Mouse (Mus musculus): ENCODE measurements around the gene Nckap5l. TPM values are rescaled to one million over a fixed set of nuclear protein-coding genes. Genes with fewer than 3 reads are reported as not detected.

Nckap5l gene
- polyA plus RNA-seq, 1 experiment from 2014 or later = 9.2 TPM

DNA sequence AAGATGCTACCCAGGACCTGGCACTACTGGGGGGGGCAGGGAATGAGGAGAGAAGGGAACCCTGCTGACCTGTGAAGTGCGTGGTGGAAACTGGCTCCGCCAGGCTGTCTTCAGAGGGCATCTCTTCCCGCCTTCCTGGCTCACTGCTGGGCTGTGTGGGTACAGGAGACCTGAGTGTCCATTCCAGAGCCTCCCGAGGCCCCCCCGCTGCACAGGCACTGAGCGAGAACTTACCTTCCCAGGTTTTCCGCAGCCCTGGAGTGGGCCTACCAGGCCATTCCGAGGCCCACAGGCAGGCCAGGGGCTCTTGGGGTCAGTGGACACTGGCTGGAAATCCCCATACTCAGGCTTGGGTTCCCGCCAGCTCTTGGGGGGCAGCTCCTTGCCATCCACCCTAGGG, 33.7 kb downstream of the Nckap5l start:
- no peak overlapping the region for H3K4me2 ChIP-seq (ENCODE audit: low read length)
- no peak overlapping the region for H3K9ac ChIP-seq (ENCODE audit: low read length)
- H3K27me3 ChIP-seq (ENCODE audit: control insufficient read depth, insufficient read depth, low read length) = no peaks in the 10 kb centered on the region
- no peak for ATAC-seq (ENCODE audit: insufficient number of reproducible peaks, insufficient read depth, low FRiP score, low read depth)
- H3K9me3 ChIP-seq (ENCODE audit: control insufficient read depth, low read length) = no peaks in the 10 kb centered on the region
- H3K27ac ChIP-seq (replicated peaks in 1 of 2; ENCODE audit: control insufficient read depth in 1 of 2, insufficient read depth in 1 of 2, low read depth in 2 of 2, low read length in 2 of 2) = no peak overlapping the region
- H3K36me3 ChIP-seq (ENCODE audit: control insufficient read depth, insufficient read depth, low read length) = peaks cover 77% of the 10 kb centered on the region
- peaks cover 10 to 12% of the 10 kb centered on the region in 2 experiments for H3K4me1 ChIP-seq (ENCODE audit: control insufficient read depth in 2 of 2, insufficient read depth in 2 of 2, low read length in 2 of 2)
- WGBS = 93% methylated on average over 9 of the region's 9 CpGs
- no peak overlapping the region for H3K4me3 ChIP-seq (ENCODE audit: control insufficient read depth in 1 of 2, insufficient read depth in 1 of 2, low read depth in 1 of 2, low read length in 2 of 2)

GRCm38 (mm10) chr15:99423131-99423530, 34.4 kb downstream of the Nckap5l start:
- H3K4me2 ChIP-seq (ENCODE audit: low read length) = no peak overlapping the region
- H3K4me1 ChIP-seq (ENCODE audit: control insufficient read depth in 2 of 2, insufficient read depth in 2 of 2, low read length in 2 of 2) = peaks cover 5 to 9% of the 10 kb centered on the region in 2 experiments
- H3K36me3 ChIP-seq (ENCODE audit: control insufficient read depth, insufficient read depth, low read length) = peaks cover 69% of the 10 kb centered on the region
- no peak overlapping the region for H3K9ac ChIP-seq (ENCODE audit: low read length)
- H3K27me3 ChIP-seq (ENCODE audit: control insufficient read depth, insufficient read depth, low read length) = no peaks in the 10 kb centered on the region
- no peak overlapping the region for H3K4me3 ChIP-seq (ENCODE audit: control insufficient read depth in 1 of 2, insufficient read depth in 1 of 2, low read depth in 1 of 2, low read length in 2 of 2)
- H3K9me3 ChIP-seq (ENCODE audit: control insufficient read depth, low read length) = no peaks in the 10 kb centered on the region
- no peak for ATAC-seq (ENCODE audit: insufficient number of reproducible peaks, insufficient read depth, low FRiP score, low read depth)
- 88% methylated on average over 9 of the region's 10 CpGs for WGBS
- no peak overlapping the region for H3K27ac ChIP-seq (replicated peaks in 1 of 2; ENCODE audit: control insufficient read depth in 1 of 2, insufficient read depth in 1 of 2, low read depth in 2 of 2, low read length in 2 of 2)

GRCm38 (mm10) chr15:99422551-99422950, 35.0 kb downstream of the Nckap5l start:
- Histone ChIP-seq H3K4me3 (ENCODE audit: control insufficient read depth in 1 of 2, insufficient read depth in 1 of 2, low read depth in 1 of 2, low read length in 2 of 2) (no peak overlapping the region), H3K9me3 (ENCODE audit: control insufficient read depth, low read length) (no peaks in the 10 kb centered on the region), H3K27me3 (ENCODE audit: control insufficient read depth, insufficient read depth, low read length) (no peaks in the 10 kb centered on the region), H3K4me1 (ENCODE audit: control insufficient read depth in 2 of 2, insufficient read depth in 2 of 2, low read length in 2 of 2) (peaks cover 8 to 9% of the 10 kb centered on the region in 2 experiments), H3K9ac (ENCODE audit: low read length) (peak overlapping the region; percentile 8; the same call in 1 of the 2 replicates), H3K4me2 (ENCODE audit: low read length) (no peak overlapping the region), H3K27ac (replicated peaks in 1 of 2; ENCODE audit: control insufficient read depth in 1 of 2, insufficient read depth in 1 of 2, low read depth in 2 of 2, low read length in 2 of 2) (no peak overlapping the region), H3K36me3 (ENCODE audit: control insufficient read depth, insufficient read depth, low read length) (peaks cover 63% of the 10 kb centered on the region)
- ATAC-seq (ENCODE audit: insufficient number of reproducible peaks, insufficient read depth, low FRiP score, low read depth) = no peak
- 91% methylated on average over 23 of the region's 23 CpGs for WGBS

DNA sequence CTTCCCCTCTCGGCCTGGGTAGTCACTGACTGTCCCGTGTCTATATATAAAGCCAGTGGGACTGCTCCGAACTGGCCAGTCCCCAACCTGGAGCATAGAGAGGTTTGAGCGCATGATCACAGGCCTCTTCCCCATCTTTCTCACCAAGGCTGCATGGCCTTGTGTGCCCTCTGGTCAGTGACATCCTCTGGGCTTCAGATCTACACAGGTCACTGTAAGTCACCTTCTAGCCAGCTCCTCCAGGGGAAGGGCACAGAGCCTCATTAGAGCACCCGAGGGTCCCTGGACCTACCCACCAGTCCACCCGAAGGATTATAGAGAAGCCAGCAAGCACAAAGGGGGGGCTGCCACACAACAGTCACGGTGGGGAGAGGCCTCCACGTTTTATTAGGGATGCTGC, 35.9 kb downstream of the Nckap5l start:
- no peak overlapping the region for H3K9ac ChIP-seq (ENCODE audit: low read length)
- H3K4me2 ChIP-seq (ENCODE audit: low read length) = no peak overlapping the region
- peaks cover 9 to 12% of the 10 kb centered on the region in 2 experiments for H3K4me1 ChIP-seq (ENCODE audit: control insufficient read depth in 2 of 2, insufficient read depth in 2 of 2, low read length in 2 of 2)
- no peak for ATAC-seq (ENCODE audit: insufficient number of reproducible peaks, insufficient read depth, low FRiP score, low read depth)
- H3K9me3 ChIP-seq (ENCODE audit: control insufficient read depth, low read length) = no peaks in the 10 kb centered on the region
- H3K27me3 ChIP-seq (ENCODE audit: control insufficient read depth, insufficient read depth, low read length) = no peaks in the 10 kb centered on the region
- H3K36me3 ChIP-seq (ENCODE audit: control insufficient read depth, insufficient read depth, low read length) = peaks cover 55% of the 10 kb centered on the region
- no peak overlapping the region for H3K4me3 ChIP-seq (ENCODE audit: control insufficient read depth in 1 of 2, insufficient read depth in 1 of 2, low read depth in 1 of 2, low read length in 2 of 2)
- H3K27ac ChIP-seq (replicated peaks in 1 of 2; ENCODE audit: control insufficient read depth in 1 of 2, insufficient read depth in 1 of 2, low read depth in 2 of 2, low read length in 2 of 2) = peak overlapping the region; percentile 76 to 90; a peak in 3 of 4 replicates
- WGBS = 75% methylated on average over 8 of the region's 8 CpGs

DNA sequence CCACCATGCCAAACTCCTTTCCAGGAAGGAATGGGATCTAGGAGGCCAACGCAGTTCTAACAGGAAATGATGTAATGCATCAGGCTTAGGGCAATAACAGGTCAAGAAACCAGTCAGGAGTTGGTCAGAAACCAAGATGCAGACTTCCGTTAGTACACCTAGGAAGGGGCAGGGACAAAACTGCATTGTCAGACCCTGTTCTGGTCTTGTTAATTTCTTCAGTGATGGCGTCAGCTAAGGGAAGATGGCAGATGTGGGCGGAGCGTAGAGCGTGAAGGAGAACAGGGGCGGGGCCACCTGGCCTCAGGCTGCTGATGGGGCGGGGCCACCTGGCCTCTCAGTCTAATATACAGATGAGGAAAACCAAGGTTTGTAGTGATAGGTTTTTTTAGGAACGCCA, 36.4 kb downstream of the Nckap5l start:
- ATAC-seq (ENCODE audit: insufficient number of reproducible peaks, insufficient read depth, low FRiP score, low read depth) = no peak
- no peaks in the 10 kb centered on the region for H3K9me3 ChIP-seq (ENCODE audit: control insufficient read depth, low read length)
- 71% methylated on average over 9 of the region's 9 CpGs for WGBS
- no peak overlapping the region for H3K4me3 ChIP-seq (ENCODE audit: control insufficient read depth in 1 of 2, insufficient read depth in 1 of 2, low read depth in 1 of 2, low read length in 2 of 2)
- H3K27me3 ChIP-seq (ENCODE audit: control insufficient read depth, insufficient read depth, low read length) = no peaks in the 10 kb centered on the region
- peak overlapping the region; percentile 76 to 90 for H3K27ac ChIP-seq (replicated peaks in 1 of 2; ENCODE audit: control insufficient read depth in 1 of 2, insufficient read depth in 1 of 2, low read depth in 2 of 2, low read length in 2 of 2)
- no peak overlapping the region for H3K9ac ChIP-seq (ENCODE audit: low read length)
- H3K4me2 ChIP-seq (ENCODE audit: low read length) = peak overlapping the region; percentile 14
- peaks cover 9 to 15% of the 10 kb centered on the region in 2 experiments for H3K4me1 ChIP-seq (ENCODE audit: control insufficient read depth in 2 of 2, insufficient read depth in 2 of 2, low read length in 2 of 2)
- H3K36me3 ChIP-seq (ENCODE audit: control insufficient read depth, insufficient read depth, low read length) = peaks cover 49% of the 10 kb centered on the region

- peaks cover 44% of the 10 kb centered on the region for H3K36me3 ChIP-seq (ENCODE audit: control insufficient read depth, insufficient read depth, low read length)
- H3K4me1 ChIP-seq (ENCODE audit: control insufficient read depth in 2 of 2, insufficient read depth in 2 of 2, low read length in 2 of 2) = peaks cover 9 to 17% of the 10 kb centered on the region in 2 experiments
- WGBS = 18% methylated on average over 12 of the region's 12 CpGs
- H3K4me3 ChIP-seq (ENCODE audit: control insufficient read depth in 1 of 2, insufficient read depth in 1 of 2, low read depth in 1 of 2, low read length in 2 of 2) = no peak overlapping the region
- H3K27me3 ChIP-seq (ENCODE audit: control insufficient read depth, insufficient read depth, low read length) = no peaks in the 10 kb centered on the region
- peak overlapping the region; percentile 14 for H3K4me2 ChIP-seq (ENCODE audit: low read length)
- H3K9me3 ChIP-seq (ENCODE audit: control insufficient read depth, low read length) = no peaks in the 10 kb centered on the region
- peak; percentile 45 for ATAC-seq (ENCODE audit: insufficient number of reproducible peaks, insufficient read depth, low FRiP score, low read depth)
- H3K27ac ChIP-seq (replicated peaks in 1 of 2; ENCODE audit: control insufficient read depth in 1 of 2, insufficient read depth in 1 of 2, low read depth in 2 of 2, low read length in 2 of 2) = peak overlapping the region; percentile 76 to 90
- H3K9ac ChIP-seq (ENCODE audit: low read length) = 0 out of 2 replicates have a peak overlapping the region, but pooled peaks have one; percentile 38
Observed at GRCm38 (mm10) chr15:99420521-99421014, 37.0 kb downstream of the Nckap5l start.

- H3K36me3 ChIP-seq (ENCODE audit: control insufficient read depth, insufficient read depth, low read length) = peaks cover 39% of the 10 kb centered on the region
- peak overlapping the region; percentile 76 to 90; a peak in 3 of 4 replicates for H3K27ac ChIP-seq (replicated peaks in 1 of 2; ENCODE audit: control insufficient read depth in 1 of 2, insufficient read depth in 1 of 2, low read depth in 2 of 2, low read length in 2 of 2)
- H3K27me3 ChIP-seq (ENCODE audit: control insufficient read depth, insufficient read depth, low read length) = no peaks in the 10 kb centered on the region
- ATAC-seq (ENCODE audit: insufficient number of reproducible peaks, insufficient read depth, low FRiP score, low read depth) = no peak
- no peaks in the 10 kb centered on the region for H3K9me3 ChIP-seq (ENCODE audit: control insufficient read depth, low read length)
- no peak overlapping the region for H3K4me3 ChIP-seq (ENCODE audit: control insufficient read depth in 1 of 2, insufficient read depth in 1 of 2, low read depth in 1 of 2, low read length in 2 of 2)
- H3K4me1 ChIP-seq (ENCODE audit: control insufficient read depth in 2 of 2, insufficient read depth in 2 of 2, low read length in 2 of 2) = peaks cover 9 to 17% of the 10 kb centered on the region in 2 experiments
- no peak overlapping the region for H3K9ac ChIP-seq (ENCODE audit: low read length)
- peak overlapping the region; percentile 14 for H3K4me2 ChIP-seq (ENCODE audit: low read length)
- WGBS = 40% methylated on average over 5 of the region's 5 CpGs
Observed at GRCm38 (mm10) chr15:99420101-99420500, 37.4 kb downstream of the Nckap5l start.
